Mouse (Mus musculus): ENCODE data around the gene Olfr1264. TPM values are rescaled to one million over a fixed set of nuclear protein-coding genes. Genes with fewer than 3 reads are reported as not detected.

Gene Olfr1264
- total and polyA plus RNA-seq, 2 experiments from 2014 or later: not detected

- 90% methylated on average over 2 of the region's 2 CpGs for WGBS
- H3K9me3 ChIP-seq (ENCODE audit: low read length): no peaks in the 10 kb centered on the region
- H3K27me3 ChIP-seq (ENCODE audit: insufficient read depth, low read length): no peaks in the 10 kb centered on the region
- no peaks in the 10 kb centered on the region for H3K4me1 ChIP-seq (ENCODE audit: insufficient read depth)
- no peak for DNase-seq
- no peak overlapping the region for H3K4me2 ChIP-seq (ENCODE audit: low read depth)
- H3K9ac ChIP-seq: no peak overlapping the region
- no peak for TF ChIP-seq CTCF (IDR thresholded peaks at IDR 0.05; ENCODE audit: low read depth)
- H3K36me3 ChIP-seq (ENCODE audit: insufficient read depth): no peaks in the 10 kb centered on the region
- no peak overlapping the region for H3K4me3 ChIP-seq (ENCODE audit: low read depth, low read length)
- H3K27ac ChIP-seq (ENCODE audit: low read depth, low read length): no peak overlapping the region
- no peak for ATAC-seq
Measured at GRCm38 (mm10) chr2:89977709-89978108, 47.7 kb downstream of the Olfr1264 start.

GRCm38 (mm10) chr2:89974184-89974583, 51.2 kb downstream of the Olfr1264 start, which contains the start of gene Olfr1260:
Gene Olfr1260 (plus strand): TSS chr2:89974340.
- no peak for ATAC-seq
- Histone ChIP-seq H3K4me3 (ENCODE audit: low read depth, low read length) (no peak within 1 kb of the TSS), H3K27ac (ENCODE audit: low read depth, low read length) (no peak within 1 kb of the TSS), H3K27me3 (ENCODE audit: insufficient read depth, low read length) (no peaks in the 10 kb centered on the region), H3K9ac (no peak within 1 kb of the TSS), H3K9me3 (ENCODE audit: low read length) (no peaks in the 10 kb centered on the region), H3K4me2 (ENCODE audit: low read depth) (no peak within 1 kb of the TSS), H3K36me3 (ENCODE audit: insufficient read depth) (no peaks in the 10 kb centered on the region), H3K4me1 (ENCODE audit: insufficient read depth) (no peaks in the 10 kb centered on the region)
- WGBS: 53% methylated on average over 2 of the region's 2 CpGs
- peak; percentile 5 for DNase-seq
- no peak for TF ChIP-seq CTCF (IDR thresholded peaks at IDR 0.05; ENCODE audit: low read depth)

Other genes starting within 250 kb of the Olfr1264 start
- gene Olfr1254, start 232.0 kb downstream of the Olfr1264 start, total RNA-seq (2014; rRNA removed): not detected in 2 replicates
- gene Olfr1254, start 232.0 kb downstream of the Olfr1264 start, polyA plus RNA-seq (2015; fragmentation: Nextera tagmentation; extraction: Ambion mirVana): not detected in 2 replicates
- not detected in 2 replicates for gene Olfr1255, start 213.5 kb downstream of the Olfr1264 start, total RNA-seq (2014; rRNA removed)
- gene Olfr1255, start 213.5 kb downstream of the Olfr1264 start, polyA plus RNA-seq (2015; fragmentation: Nextera tagmentation; extraction: Ambion mirVana): not detected in 2 replicates
- gene Olfr1256, start 184.0 kb downstream of the Olfr1264 start, total RNA-seq (2014; rRNA removed): not detected in 2 replicates
- not detected in 2 replicates for gene Olfr1256, start 184.0 kb downstream of the Olfr1264 start, polyA plus RNA-seq (2015; fragmentation: Nextera tagmentation; extraction: Ambion mirVana)
- gene Olfr48, start 177.4 kb downstream of the Olfr1264 start, total RNA-seq (2014; rRNA removed): not detected in 2 replicates
- not detected in 2 replicates for gene Olfr48, start 177.4 kb downstream of the Olfr1264 start, polyA plus RNA-seq (2015; fragmentation: Nextera tagmentation; extraction: Ambion mirVana)
- gene Olfr1257, start 147.1 kb downstream of the Olfr1264 start, total RNA-seq (2014; rRNA removed): not detected in 2 replicates
- gene Olfr1257, start 147.1 kb downstream of the Olfr1264 start, polyA plus RNA-seq (2015; fragmentation: Nextera tagmentation; extraction: Ambion mirVana): not detected in 2 replicates
- not detected in 2 replicates for gene Olfr1258, start 98.3 kb downstream of the Olfr1264 start, total RNA-seq (2014; rRNA removed)
- not detected in 2 replicates for gene Olfr1258, start 98.3 kb downstream of the Olfr1264 start, polyA plus RNA-seq (2015; fragmentation: Nextera tagmentation; extraction: Ambion mirVana)
- not detected in 2 replicates for gene Olfr1259, start 76.9 kb downstream of the Olfr1264 start, total RNA-seq (2014; rRNA removed)
- gene Olfr1259, start 76.9 kb downstream of the Olfr1264 start, polyA plus RNA-seq (2015; fragmentation: Nextera tagmentation; extraction: Ambion mirVana): not detected in 2 replicates
- gene Olfr1260, start 51.2 kb downstream of the Olfr1264 start, total RNA-seq (2014; rRNA removed): not detected in 2 replicates
- not detected in 2 replicates for gene Olfr1260, start 51.2 kb downstream of the Olfr1264 start, polyA plus RNA-seq (2015; fragmentation: Nextera tagmentation; extraction: Ambion mirVana)
- gene Olfr1261, start 34.4 kb downstream of the Olfr1264 start, total RNA-seq (2014; rRNA removed): not detected in 2 replicates
- gene Olfr1261, start 34.4 kb downstream of the Olfr1264 start, polyA plus RNA-seq (2015; fragmentation: Nextera tagmentation; extraction: Ambion mirVana): not detected in 2 replicates
- not detected in 2 replicates for gene Olfr1262, start 25.4 kb downstream of the Olfr1264 start, total RNA-seq (2014; rRNA removed)
- gene Olfr1262, start 25.4 kb downstream of the Olfr1264 start, polyA plus RNA-seq (2015; fragmentation: Nextera tagmentation; extraction: Ambion mirVana): not detected in 2 replicates
- not detected in 2 replicates for gene Olfr1263, start 13.4 kb downstream of the Olfr1264 start, total RNA-seq (2014; rRNA removed)
- gene Olfr1263, start 13.4 kb downstream of the Olfr1264 start, polyA plus RNA-seq (2015; fragmentation: Nextera tagmentation; extraction: Ambion mirVana): not detected in 2 replicates
- not detected in 2 replicates for gene Olfr1265, start 9.8 kb upstream of the Olfr1264 start, total RNA-seq (2014; rRNA removed)
- gene Olfr1265, start 9.8 kb upstream of the Olfr1264 start, polyA plus RNA-seq (2015; fragmentation: Nextera tagmentation; extraction: Ambion mirVana): not detected in 2 replicates
- not detected in 2 replicates for gene Olfr140, start 38.0 kb upstream of the Olfr1264 start, total RNA-seq (2014; rRNA removed)
- not detected in 2 replicates for gene Olfr140, start 38.0 kb upstream of the Olfr1264 start, polyA plus RNA-seq (2015; fragmentation: Nextera tagmentation; extraction: Ambion mirVana)
- gene Olfr1269, start 95.8 kb upstream of the Olfr1264 start, total RNA-seq (2014; rRNA removed): not detected in 2 replicates
- gene Olfr1269, start 95.8 kb upstream of the Olfr1264 start, polyA plus RNA-seq (2015; fragmentation: Nextera tagmentation; extraction: Ambion mirVana): not detected in 2 replicates
- not detected in 2 replicates for gene Olfr32, start 116.7 kb upstream of the Olfr1264 start, total RNA-seq (2014; rRNA removed)
- not detected in 2 replicates for gene Olfr32, start 116.7 kb upstream of the Olfr1264 start, polyA plus RNA-seq (2015; fragmentation: Nextera tagmentation; extraction: Ambion mirVana)
- gene Olfr1270, start 127.5 kb upstream of the Olfr1264 start, total RNA-seq (2014; rRNA removed): not detected in 2 replicates
- gene Olfr1270, start 127.5 kb upstream of the Olfr1264 start, polyA plus RNA-seq (2015; fragmentation: Nextera tagmentation; extraction: Ambion mirVana): not detected in 2 replicates
- gene Olfr1506, start 198.9 kb upstream of the Olfr1264 start, total RNA-seq (2014; rRNA removed): not detected in 2 replicates
- gene Olfr1506, start 198.9 kb upstream of the Olfr1264 start, polyA plus RNA-seq (2015; fragmentation: Nextera tagmentation; extraction: Ambion mirVana): not detected in 2 replicates
- gene Olfr142, start 232.0 kb upstream of the Olfr1264 start, total RNA-seq (2014; rRNA removed): not detected in 2 replicates
- gene Olfr142, start 232.0 kb upstream of the Olfr1264 start, polyA plus RNA-seq (2015; fragmentation: Nextera tagmentation; extraction: Ambion mirVana): not detected in 2 replicates
- gene Olfr1271, start 245.5 kb upstream of the Olfr1264 start, total RNA-seq (2014; rRNA removed): not detected in 2 replicates
- not detected in 2 replicates for gene Olfr1271, start 245.5 kb upstream of the Olfr1264 start, polyA plus RNA-seq (2015; fragmentation: Nextera tagmentation; extraction: Ambion mirVana)

Data from forebrain, postnatal 0 days (tissue).